Mouse (Mus musculus) stomach, embryonic 14.5 days (tissue): ENCODE results near the gene Gm13723. TPM values are rescaled to one million over a fixed set of nuclear protein-coding genes. Genes with fewer than 3 reads are reported as not detected.

Source experiments
- ATAC-seq: fragments of 200-750 bp; cut with Nextera tagmentation; 2 replicates; pipeline ENCODE4 v1.8.0; 2017; ENCODE audit warnings: low read depth, moderate TSS enrichment; ENCODE audit not compliant: insufficient number of reproducible peaks, insufficient read depth, low FRiP score
- H3K27ac ChIP-seq: fragments of 300-500 bp; sonication (generic); 2 replicates; pipeline ENCODE4 v1.5.1; 2014; ENCODE audit warnings: mild to moderate bottlenecking, low read length, moderate library complexity, mixed read lengths
- H3K27me3 ChIP-seq: fragments of 300-500 bp; sonication (generic); 2 replicates; pipeline ENCODE4 v1.6.1; 2014; ENCODE audit warnings: low read length, control low read depth, mixed read lengths; ENCODE audit not compliant: control insufficient read depth, insufficient read depth
- H3K36me3 ChIP-seq: fragments of 300-500 bp; sonication (generic); 2 replicates; pipeline ENCODE4 v1.6.1; 2014; ENCODE audit warnings: mild to moderate bottlenecking, control low read depth, low read length, moderate library complexity, mixed read lengths; ENCODE audit not compliant: control insufficient read depth, insufficient read depth
- H3K4me1 ChIP-seq: fragments of 300-500 bp; sonication (generic); 2 replicates; pipeline ENCODE4 v1.6.1; 2014; ENCODE audit warnings: low read length, control low read depth, mixed read lengths; ENCODE audit not compliant: control insufficient read depth, insufficient read depth
- H3K4me2 ChIP-seq: fragments of 300-500 bp; sonication (generic); replicated peaks from 2 replicates; pipeline ENCODE4 v1.6.1; 2014; ENCODE audit warnings: low read depth, low read length, control low read depth
- H3K4me3 ChIP-seq: fragments of 300-500 bp; sonication (generic); 2 replicates; pipeline ENCODE4 v1.5.1; 2014; ENCODE audit warnings: low read depth, low read length, control low read depth
- H3K9ac ChIP-seq: fragments of 300-500 bp; sonication (generic); replicated peaks from 2 replicates; pipeline ENCODE4 v1.6.1; 2014; ENCODE audit warnings: low read depth, mild to moderate bottlenecking, control low read depth, low read length, moderate library complexity, mixed read lengths
- H3K9me3 ChIP-seq: fragments of 300-500 bp; sonication (generic); 2 replicates; pipeline ENCODE4 v1.6.1; 2016; ENCODE audit warnings: low read depth, low read length, control low read depth; ENCODE audit not compliant: control insufficient read depth
- WGBS: fragments of 180-500 bp; shearing (Covaris S2); extraction: QIAGEN DNeasy Blood & Tissue Kit; methylation state at CpG from one replicate; pipeline ENCODE4 v1.1.7; 2014; 5-methylcytosine and 5-hydroxymethylcytosine counted together
- polyA plus RNA-seq: library from polyadenylated mRNA; unstranded; fragments of >200 nt; fragmentation: Nextera tagmentation; extraction: Ambion mirVana; gene quantifications from 2 replicates; pipeline ENCODE4 v1.2.1, GENCODE M21; 2014

Gene Gm13723
- not detected in 2 replicates for polyA plus RNA-seq

- no peaks in the 10 kb centered on the region for H3K9me3 ChIP-seq
- H3K36me3 ChIP-seq: no peaks in the 10 kb centered on the region
- H3K27me3 ChIP-seq: no peaks in the 10 kb centered on the region
- H3K9ac ChIP-seq: no peak within 1 kb of the TSS
- H3K27ac ChIP-seq: no peak within 1 kb of the TSS
- H3K4me1 ChIP-seq: no peaks in the 10 kb centered on the region
- 30% methylated on average over 1 of the region's 1 CpGs for WGBS
- ATAC-seq: no peak
- no peak within 1 kb of the TSS for H3K4me3 ChIP-seq
- H3K4me2 ChIP-seq: no peak within 1 kb of the TSS
These were observed at the start of gene Gm13723 for GRCm38 (mm10) chr2:86874702-86875101. Gm13723 (minus strand) TSS chr2:86874802.

DNA sequence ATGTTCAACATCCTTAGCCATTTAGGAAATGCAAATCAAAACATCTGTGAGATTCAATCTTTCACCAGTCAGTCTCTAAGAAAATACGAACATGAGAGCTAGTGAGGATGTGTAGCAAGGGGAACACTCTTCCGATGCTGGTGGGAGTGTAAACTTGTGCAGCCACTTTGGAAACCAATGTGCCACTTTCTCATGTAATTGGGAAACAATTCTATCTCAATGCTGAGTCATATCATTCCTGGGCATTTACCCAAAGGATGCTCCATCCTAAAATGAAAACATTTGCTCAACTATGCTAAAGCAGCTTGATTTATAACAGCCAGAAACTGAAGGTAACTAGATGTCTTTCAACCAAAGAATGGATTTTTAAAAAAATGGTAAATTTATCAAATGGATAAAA is 31.0 kb upstream of the Gm13723 start:
- Histone ChIP-seq H3K9me3 (no peaks in the 10 kb centered on the region), H3K4me2 (no peak overlapping the region), H3K4me3 (no peak overlapping the region), H3K27ac (no peak overlapping the region), H3K36me3 (no peaks in the 10 kb centered on the region), H3K27me3 (no peaks in the 10 kb centered on the region), H3K4me1 (no peaks in the 10 kb centered on the region), H3K9ac (no peak overlapping the region)
- ATAC-seq: no peak
- 90% methylated on average over 2 of the region's 2 CpGs for WGBS

- H3K4me3 ChIP-seq: no peak within 1 kb of the TSS
- H3K9ac ChIP-seq: no peak within 1 kb of the TSS
- no peaks in the 10 kb centered on the region for H3K27me3 ChIP-seq
- no peak within 1 kb of the TSS for H3K4me2 ChIP-seq
- ATAC-seq: no peak
- no peaks in the 10 kb centered on the region for H3K36me3 ChIP-seq
- 88% methylated on average over 1 of the region's 1 CpGs for WGBS
- H3K4me1 ChIP-seq: no peaks in the 10 kb centered on the region
- no peak within 1 kb of the TSS for H3K27ac ChIP-seq
- H3K9me3 ChIP-seq: no peaks in the 10 kb centered on the region
These were observed 17.5 kb upstream of the Gm13723 start, which contains the start of gene Olfr1097 for GRCm38 (mm10) chr2:86892116-86892515. Olfr1097 (minus strand) TSS chr2:86892216.

DNA sequence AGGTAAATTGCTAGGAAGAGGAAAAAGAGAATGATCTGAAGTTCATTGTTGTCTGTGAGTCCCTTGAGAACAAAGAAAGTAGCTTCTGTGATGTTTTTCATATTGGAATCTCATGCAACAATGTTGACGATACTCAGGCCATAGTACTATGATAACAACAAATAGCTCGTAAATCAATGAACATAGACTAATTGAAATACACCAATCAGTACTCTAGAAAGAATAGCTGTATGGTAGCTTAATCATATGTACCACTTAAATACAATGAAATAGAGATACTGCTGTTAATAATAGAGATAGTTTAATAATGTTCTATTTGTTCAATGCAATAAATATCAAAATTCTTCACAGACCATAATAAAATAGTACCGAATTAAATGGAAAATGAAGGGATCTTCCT is 23.0 kb downstream of the Gm13723 start, which contains the start of gene Olfr1095:
Gene Olfr1095 (minus strand): TSS at position 101 of the 400 bp plus-strand sequence.
- Histone ChIP-seq H3K4me3 (no peak within 1 kb of the TSS), H3K4me2 (no peak within 1 kb of the TSS), H3K4me1 (no peaks in the 10 kb centered on the region), H3K9me3 (no peaks in the 10 kb centered on the region), H3K27me3 (no peaks in the 10 kb centered on the region), H3K36me3 (no peaks in the 10 kb centered on the region), H3K9ac (no peak within 1 kb of the TSS), H3K27ac (no peak within 1 kb of the TSS)
- WGBS: 92% methylated on average over 3 of the region's 3 CpGs
- ATAC-seq: no peak

DNA sequence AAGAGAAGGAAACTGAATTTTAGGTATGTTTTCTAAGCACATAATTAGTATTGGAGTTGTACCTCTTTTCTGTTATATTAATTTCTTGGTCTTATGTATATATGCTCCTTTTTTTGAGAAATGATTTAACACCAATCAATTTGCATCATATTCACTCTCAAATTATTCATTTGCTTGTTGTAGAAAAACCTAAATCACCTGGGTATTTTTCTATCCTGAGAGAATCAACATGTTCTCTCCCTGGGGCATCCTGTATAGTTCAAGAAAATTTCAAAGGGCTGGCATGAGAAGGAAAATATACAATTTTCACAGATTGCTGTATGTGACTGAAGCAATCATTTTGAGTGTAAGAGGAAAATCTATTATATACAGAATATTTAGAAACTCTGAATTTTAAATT is 50.2 kb downstream of the Gm13723 start, which contains the start of gene Olfr1094:
Gene Olfr1094 (plus strand): TSS at position 301 of the 400 bp plus-strand sequence.
- Histone ChIP-seq H3K4me3 (no peak within 1 kb of the TSS), H3K9me3 (no peaks in the 10 kb centered on the region), H3K27ac (no peak within 1 kb of the TSS), H3K4me2 (no peak within 1 kb of the TSS), H3K9ac (no peak within 1 kb of the TSS), H3K27me3 (no peaks in the 10 kb centered on the region), H3K36me3 (no peaks in the 10 kb centered on the region), H3K4me1 (no peaks in the 10 kb centered on the region)
- no peak for ATAC-seq

Other genes with a start within 250 kb of the Gm13723 start
- not detected in 2 replicates for gene Olfr1084, start 235.1 kb downstream of the Gm13723 start, polyA plus RNA-seq
- not detected in 2 replicates for gene Olfr1085, start 212.8 kb downstream of the Gm13723 start, polyA plus RNA-seq
- gene Olfr1086, start 194.7 kb downstream of the Gm13723 start, polyA plus RNA-seq: not detected in 2 replicates
- not detected in 2 replicates for gene Olfr1087, start 176.4 kb downstream of the Gm13723 start, polyA plus RNA-seq
- gene Olfr1089, start 141.1 kb downstream of the Gm13723 start, polyA plus RNA-seq: not detected in 2 replicates
- not detected in 2 replicates for gene Olfr1090, start 115.8 kb downstream of the Gm13723 start, polyA plus RNA-seq
- gene Olfr1093, start 92.3 kb downstream of the Gm13723 start, polyA plus RNA-seq: not detected in 2 replicates
- not detected in 2 replicates for gene Olfr141, start 64.8 kb downstream of the Gm13723 start, polyA plus RNA-seq
- gene Olfr1094, start 50.1 kb downstream of the Gm13723 start, polyA plus RNA-seq: not detected in 2 replicates
- gene Olfr1095, start 23.1 kb downstream of the Gm13723 start, polyA plus RNA-seq: not detected in 2 replicates
- gene Olfr1097, start 17.4 kb upstream of the Gm13723 start, polyA plus RNA-seq: not detected in 2 replicates
- not detected in 2 replicates for gene Olfr1098, start 49.7 kb upstream of the Gm13723 start, polyA plus RNA-seq
- gene Olfr1099, start 85.9 kb upstream of the Gm13723 start, polyA plus RNA-seq: not detected in 2 replicates
- not detected in 2 replicates for gene Olfr1100, start 105.2 kb upstream of the Gm13723 start, polyA plus RNA-seq
- not detected in 2 replicates for gene Olfr1101, start 116.4 kb upstream of the Gm13723 start, polyA plus RNA-seq
- gene Olfr1102, start 123.6 kb upstream of the Gm13723 start, polyA plus RNA-seq: not detected in 2 replicates
- not detected in 2 replicates for gene Olfr1104, start 152.3 kb upstream of the Gm13723 start, polyA plus RNA-seq
- gene Olfr1105, start 161.7 kb upstream of the Gm13723 start, polyA plus RNA-seq: not detected in 2 replicates
- not detected in 2 replicates for gene Olfr1106, start 177.5 kb upstream of the Gm13723 start, polyA plus RNA-seq
- gene Olfr1107, start 201.0 kb upstream of the Gm13723 start, polyA plus RNA-seq: not detected in 2 replicates
- gene Olfr1109, start 221.2 kb upstream of the Gm13723 start, polyA plus RNA-seq: not detected in 2 replicates
- gene Olfr259, start 239.8 kb upstream of the Gm13723 start, polyA plus RNA-seq: not detected in 2 replicates